Mouse (Mus musculus): Measurements from ENCODE around the gene Spint2. TPM values are rescaled to one million over a fixed set of nuclear protein-coding genes. Genes with fewer than 3 reads are reported as not detected.
"Not testable (repeated sequence)": the region's sequence is repeated elsewhere in the genome, so short reads cannot be mapped to it uniquely, and the experiment has no call there.

Spint2 gene
- polyA plus RNA-seq, 1 experiment: 426 TPM

GRCm38 (mm10) chr7:29212199-29212765 lies 69.4 kb downstream of the Spint2 start:
- Histone ChIP-seq H3K27me3 (ENCODE audit: control insufficient read depth, insufficient read depth, low read length) (no peaks in the 10 kb centered on the region), H3K27ac (ENCODE audit: control insufficient read depth, insufficient read depth, low read length) (no peak overlapping the region), H3K36me3 (ENCODE audit: control insufficient read depth, insufficient read depth, low read length) (no peaks in the 10 kb centered on the region), H3K4me1 (replicated peaks; ENCODE audit: control insufficient read depth, insufficient read depth, low read length) (peaks cover 7% of the 10 kb centered on the region), H3K4me3 (ENCODE audit: control insufficient read depth, insufficient read depth, low read length) (no peak overlapping the region)
- TF ChIP-seq CTCF (IDR thresholded peaks at IDR 0.05; ENCODE audit: borderline replicate concordance, control insufficient read depth, extremely low read depth, insufficient read depth, low read length, poor library complexity): no peak
- no peak for TF ChIP-seq POLR2A (IDR thresholded peaks at IDR 0.05; ENCODE audit: control insufficient read depth, extremely low read depth, insufficient read depth, low read length, poor library complexity)
- WGBS: 91% methylated on average over 26 of the region's 26 CpGs
- DNase-seq: no peak

- peak overlapping the region; percentile 32; the same call in 1 of the 2 replicates for H3K27ac ChIP-seq (ENCODE audit: control insufficient read depth, insufficient read depth, low read length)
- 14% methylated on average over 34 of the region's 34 CpGs for WGBS
- no peak for TF ChIP-seq POLR2A (IDR thresholded peaks at IDR 0.05; ENCODE audit: control insufficient read depth, extremely low read depth, insufficient read depth, low read length, poor library complexity)
- peak; percentile 30; the same call in 1 of the 2 replicates for TF ChIP-seq CTCF (IDR thresholded peaks at IDR 0.05; ENCODE audit: borderline replicate concordance, control insufficient read depth, extremely low read depth, insufficient read depth, low read length, poor library complexity)
- peak; percentile 85 for DNase-seq
- no peaks in the 10 kb centered on the region for H3K27me3 ChIP-seq (ENCODE audit: control insufficient read depth, insufficient read depth, low read length)
- peak overlapping the region; percentile 73 for H3K4me3 ChIP-seq (ENCODE audit: control insufficient read depth, insufficient read depth, low read length)
- H3K4me1 ChIP-seq (replicated peaks; ENCODE audit: control insufficient read depth, insufficient read depth, low read length): peaks cover 7% of the 10 kb centered on the region
- H3K36me3 ChIP-seq (ENCODE audit: control insufficient read depth, insufficient read depth, low read length): no peaks in the 10 kb centered on the region
These were observed 70.1 kb downstream of the Spint2 start for GRCm38 (mm10) chr7:29211415-29212198.

DNA sequence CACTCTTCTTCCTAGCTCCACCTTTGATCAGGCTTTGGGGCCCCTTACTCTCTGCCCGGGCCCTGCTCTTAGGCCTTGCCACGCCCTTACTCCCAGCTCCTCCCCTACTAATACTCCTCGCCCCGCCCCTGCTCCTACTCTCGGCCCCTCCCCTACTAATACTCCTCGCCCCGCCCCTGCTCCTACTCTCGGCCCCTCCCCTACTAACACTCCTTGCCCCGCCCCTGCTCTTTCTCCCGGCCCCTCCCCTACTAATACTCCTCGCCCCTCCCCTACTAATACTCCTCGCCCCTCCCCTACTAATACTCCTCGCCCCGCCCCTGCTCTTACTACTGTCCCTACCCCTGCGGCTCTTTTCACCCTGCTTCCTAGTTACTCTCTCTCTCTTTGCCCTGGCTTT lies 70.7 kb downstream of the Spint2 start:
- H3K4me3 ChIP-seq (ENCODE audit: control insufficient read depth, insufficient read depth, low read length): peak overlapping the region; percentile 73
- H3K4me1 ChIP-seq (replicated peaks; ENCODE audit: control insufficient read depth, insufficient read depth, low read length); H3K36me3 ChIP-seq (ENCODE audit: control insufficient read depth, insufficient read depth, low read length); H3K27me3 ChIP-seq (ENCODE audit: control insufficient read depth, insufficient read depth, low read length): not testable (repeated sequence)
- 16% methylated on average over 14 of the region's 15 CpGs for WGBS
- peak overlapping the region; percentile 32; the same call in 1 of the 2 replicates for H3K27ac ChIP-seq (ENCODE audit: control insufficient read depth, insufficient read depth, low read length)
- DNase-seq: peak; percentile 11

Other genes starting within 250 kb of the Spint2 start
- gene Ryr1, start 156.7 kb downstream of the Spint2 start, polyA plus RNA-seq (2012; rRNA removed): 0.19 and 0.24 TPM in 2 replicates
- 44.9 and 54.5 TPM in 2 replicates for gene Rasgrp4, start 147.1 kb downstream of the Spint2 start, polyA plus RNA-seq (2012; rRNA removed)
- gene Fam98c, start 125.7 kb downstream of the Spint2 start, polyA plus RNA-seq (2012; rRNA removed): 88.8 and 92.3 TPM in 2 replicates
- 0.53 and 0.66 TPM in 2 replicates for gene Ggn, start 111.7 kb downstream of the Spint2 start, polyA plus RNA-seq (2012; rRNA removed)
- 2.2 and 2.7 TPM in 2 replicates for gene Spred3, start 111.5 kb downstream of the Spint2 start, polyA plus RNA-seq (2012; rRNA removed)
- gene Psmd8, start 101.2 kb downstream of the Spint2 start, polyA plus RNA-seq (2012; rRNA removed): 254 and 284 TPM in 2 replicates
- gene Catsperg1, start 67.9 kb downstream of the Spint2 start, polyA plus RNA-seq (2012; rRNA removed): 1.7 and 2.5 TPM in 2 replicates
- gene Kcnk6, start 49.4 kb downstream of the Spint2 start, polyA plus RNA-seq (2012; rRNA removed): 34.7 and 37.5 TPM in 2 replicates
- gene Yif1b, start 43.6 kb downstream of the Spint2 start, polyA plus RNA-seq (2012; rRNA removed): 143 and 146 TPM in 2 replicates
- gene 2200002D01Rik, start 33.4 kb downstream of the Spint2 start, polyA plus RNA-seq (2012; rRNA removed): 3.6 and 3.7 TPM in 2 replicates
- 5.4 and 5.8 TPM in 2 replicates for gene Ppp1r14a, start 7.4 kb upstream of the Spint2 start, polyA plus RNA-seq (2012; rRNA removed)
- gene Dpf1, start 22.0 kb upstream of the Spint2 start, polyA plus RNA-seq (2012; rRNA removed): 1.6 and 1.8 TPM in 2 replicates
- gene Sipa1l3, start 236.7 kb upstream of the Spint2 start, polyA plus RNA-seq (2012; rRNA removed): 93.0 and 111 TPM in 2 replicates

All from thymus, adult 2 months (tissue).